Mouse (Mus musculus): Measurements from ENCODE around the gene Gal3st2. TPM values are rescaled to one million over a fixed set of nuclear protein-coding genes. Genes with fewer than 3 reads are reported as not detected.
"Not testable (repeated sequence)": the region's sequence is repeated elsewhere in the genome, so short reads cannot be mapped to it uniquely, and the experiment has no call there.

The Gal3st2 gene
- polyA plus RNA-seq, 1 experiment from 2014 or later, result 0.17 TPM

GRCm38 (mm10) chr1:93855790-93856189 is 5.3 kb upstream of the Gal3st2 start:
- H3K27me3 ChIP-seq (ENCODE audit: control insufficient read depth, insufficient read depth, low read length); H3K4me1 ChIP-seq (ENCODE audit: control insufficient read depth, insufficient read depth, low read length); H3K36me3 ChIP-seq (ENCODE audit: control insufficient read depth, insufficient read depth, low read length); H3K9ac ChIP-seq (ENCODE audit: low read depth, low read length); ATAC-seq (replicated peaks; ENCODE audit: insufficient number of reproducible peaks, low FRiP score, low TSS enrichment); H3K27ac ChIP-seq (ENCODE audit: low read depth, low read length); H3K4me2 ChIP-seq; H3K4me3 ChIP-seq (ENCODE audit: low read depth, low read length); H3K9me3 ChIP-seq (replicated peaks; ENCODE audit: control insufficient read depth, low read length): not testable (repeated sequence)
- 73% methylated on average over 4 of the region's 4 CpGs for WGBS (ENCODE audit: insufficient replicate concordance)

DNA sequence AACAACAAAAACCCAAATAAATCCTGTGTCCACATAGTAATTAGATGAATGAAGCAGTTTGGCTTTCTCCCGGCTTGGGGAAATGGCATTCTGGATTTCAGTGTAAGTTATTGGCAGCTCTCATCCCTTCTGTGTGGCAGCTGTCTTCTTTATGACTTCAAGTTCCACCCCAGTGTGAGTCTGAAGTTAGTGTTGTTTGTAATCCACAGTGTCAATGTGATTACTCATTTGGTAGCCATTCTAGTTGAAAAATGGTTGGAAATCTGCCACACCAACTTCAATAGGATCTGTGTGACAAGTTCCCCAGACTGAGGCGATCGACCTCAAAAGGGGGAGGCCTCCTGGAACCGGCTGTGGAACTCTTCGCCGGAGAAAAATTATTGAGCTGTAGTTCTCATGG is 3.7 kb upstream of the Gal3st2 start:
- no peak for ATAC-seq (replicated peaks; ENCODE audit: insufficient number of reproducible peaks, low FRiP score, low TSS enrichment)
- 82% methylated on average over 6 of the region's 6 CpGs for WGBS (ENCODE audit: insufficient replicate concordance)
- Histone ChIP-seq H3K9ac (ENCODE audit: low read depth, low read length) (no peak overlapping the region), H3K9me3 (replicated peaks; ENCODE audit: control insufficient read depth, low read length) (no peaks in the 10 kb centered on the region), H3K27ac (ENCODE audit: low read depth, low read length) (no peak overlapping the region), H3K27me3 (ENCODE audit: control insufficient read depth, insufficient read depth, low read length) (no peaks in the 10 kb centered on the region), H3K4me2 (no peak overlapping the region), H3K4me3 (ENCODE audit: low read depth, low read length) (no peak overlapping the region), H3K4me1 (ENCODE audit: control insufficient read depth, insufficient read depth, low read length) (no peaks in the 10 kb centered on the region), H3K36me3 (ENCODE audit: control insufficient read depth, insufficient read depth, low read length) (no peaks in the 10 kb centered on the region)

GRCm38 (mm10) chr1:93857991-93858390 is 3.1 kb upstream of the Gal3st2 start:
- no peaks in the 10 kb centered on the region for H3K36me3 ChIP-seq (ENCODE audit: control insufficient read depth, insufficient read depth, low read length)
- WGBS (ENCODE audit: insufficient replicate concordance), result 90% methylated on average over 3 of the region's 3 CpGs

GRCm38 (mm10) chr1:93859619-93860018 is 1.5 kb upstream of the Gal3st2 start:
- Histone ChIP-seq H3K4me3 (ENCODE audit: low read depth, low read length) (no peak overlapping the region), H3K9ac (ENCODE audit: low read depth, low read length) (no peak overlapping the region), H3K4me2 (no peak overlapping the region), H3K27me3 (ENCODE audit: control insufficient read depth, insufficient read depth, low read length) (no peaks in the 10 kb centered on the region), H3K4me1 (ENCODE audit: control insufficient read depth, insufficient read depth, low read length) (no peaks in the 10 kb centered on the region), H3K27ac (ENCODE audit: low read depth, low read length) (no peak overlapping the region), H3K9me3 (replicated peaks; ENCODE audit: control insufficient read depth, low read length) (no peaks in the 10 kb centered on the region), H3K36me3 (ENCODE audit: control insufficient read depth, insufficient read depth, low read length) (no peaks in the 10 kb centered on the region)
- no peak for ATAC-seq (replicated peaks; ENCODE audit: insufficient number of reproducible peaks, low FRiP score, low TSS enrichment)

More at GRCm38 (mm10) chr1:93857991-93858390, 3.1 kb upstream of the Gal3st2 start:
- H3K9ac ChIP-seq (ENCODE audit: low read depth, low read length), result no peak overlapping the region
- no peak overlapping the region for H3K4me2 ChIP-seq
- H3K4me1 ChIP-seq (ENCODE audit: control insufficient read depth, insufficient read depth, low read length), result no peaks in the 10 kb centered on the region
- no peak for ATAC-seq (replicated peaks; ENCODE audit: insufficient number of reproducible peaks, low FRiP score, low TSS enrichment)
- no peak overlapping the region for H3K27ac ChIP-seq (ENCODE audit: low read depth, low read length)
- H3K27me3 ChIP-seq (ENCODE audit: control insufficient read depth, insufficient read depth, low read length), result no peaks in the 10 kb centered on the region
- H3K9me3 ChIP-seq (replicated peaks; ENCODE audit: control insufficient read depth, low read length), result no peaks in the 10 kb centered on the region
- H3K4me3 ChIP-seq (ENCODE audit: low read depth, low read length), result no peak overlapping the region

- not testable (repeated sequence) for H3K9me3 ChIP-seq (replicated peaks; ENCODE audit: control insufficient read depth, low read length); ATAC-seq (replicated peaks; ENCODE audit: insufficient number of reproducible peaks, low FRiP score, low TSS enrichment); H3K4me1 ChIP-seq (ENCODE audit: control insufficient read depth, insufficient read depth, low read length); H3K36me3 ChIP-seq (ENCODE audit: control insufficient read depth, insufficient read depth, low read length); H3K9ac ChIP-seq (ENCODE audit: low read depth, low read length); H3K4me2 ChIP-seq; H3K27me3 ChIP-seq (ENCODE audit: control insufficient read depth, insufficient read depth, low read length); H3K27ac ChIP-seq (ENCODE audit: low read depth, low read length); H3K4me3 ChIP-seq (ENCODE audit: low read depth, low read length)
- WGBS (ENCODE audit: insufficient replicate concordance), result 40% methylated on average over 1 of the region's 1 CpGs
Measured at GRCm38 (mm10) chr1:93871594-93872105, 10.5 kb downstream of the Gal3st2 start.

- WGBS (ENCODE audit: insufficient replicate concordance), result 94% methylated on average over 9 of the region's 22 CpGs
- H3K4me3 ChIP-seq (ENCODE audit: low read depth, low read length); H3K36me3 ChIP-seq (ENCODE audit: control insufficient read depth, insufficient read depth, low read length); H3K4me1 ChIP-seq (ENCODE audit: control insufficient read depth, insufficient read depth, low read length); H3K27me3 ChIP-seq (ENCODE audit: control insufficient read depth, insufficient read depth, low read length); ATAC-seq (replicated peaks; ENCODE audit: insufficient number of reproducible peaks, low FRiP score, low TSS enrichment); H3K9ac ChIP-seq (ENCODE audit: low read depth, low read length); H3K27ac ChIP-seq (ENCODE audit: low read depth, low read length); H3K4me2 ChIP-seq; H3K9me3 ChIP-seq (replicated peaks; ENCODE audit: control insufficient read depth, low read length): not testable (repeated sequence)
Measured at GRCm38 (mm10) chr1:93874405-93874804, 13.3 kb downstream of the Gal3st2 start.

- not testable (repeated sequence) for H3K4me1 ChIP-seq (ENCODE audit: control insufficient read depth, insufficient read depth, low read length); H3K27ac ChIP-seq (ENCODE audit: low read depth, low read length); ATAC-seq (replicated peaks; ENCODE audit: insufficient number of reproducible peaks, low FRiP score, low TSS enrichment); H3K4me2 ChIP-seq; H3K9me3 ChIP-seq (replicated peaks; ENCODE audit: control insufficient read depth, low read length); H3K4me3 ChIP-seq (ENCODE audit: low read depth, low read length); H3K27me3 ChIP-seq (ENCODE audit: control insufficient read depth, insufficient read depth, low read length); H3K9ac ChIP-seq (ENCODE audit: low read depth, low read length); H3K36me3 ChIP-seq (ENCODE audit: control insufficient read depth, insufficient read depth, low read length)
- no CpG with 5 or more reads among the region's 11 CpGs for WGBS (ENCODE audit: insufficient replicate concordance)
Measured at GRCm38 (mm10) chr1:93881778-93882177, 20.7 kb downstream of the Gal3st2 start.

DNA sequence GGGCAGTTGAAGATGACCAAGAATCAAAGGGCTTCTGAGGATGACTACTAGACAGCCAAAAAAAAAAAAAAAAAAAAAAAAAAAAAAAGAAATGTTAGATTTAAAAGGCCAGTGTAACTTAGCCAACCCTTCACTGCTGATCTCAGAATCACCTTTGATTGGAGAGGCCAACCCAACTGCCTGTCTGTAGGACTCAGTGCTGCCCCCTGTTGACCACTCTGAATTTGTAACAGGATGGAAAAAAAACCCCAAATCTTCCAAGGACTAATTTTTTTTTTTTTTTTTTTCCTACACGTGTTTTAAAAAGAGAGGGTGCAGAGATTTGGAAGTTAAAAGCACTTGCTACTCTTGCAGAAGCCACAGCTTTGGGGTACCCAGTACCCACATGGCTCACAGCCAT is 29.8 kb downstream of the Gal3st2 start:
- not testable (repeated sequence) for H3K27me3 ChIP-seq (ENCODE audit: control insufficient read depth, insufficient read depth, low read length); H3K36me3 ChIP-seq (ENCODE audit: control insufficient read depth, insufficient read depth, low read length); ATAC-seq (replicated peaks; ENCODE audit: insufficient number of reproducible peaks, low FRiP score, low TSS enrichment); H3K4me3 ChIP-seq (ENCODE audit: low read depth, low read length); H3K9ac ChIP-seq (ENCODE audit: low read depth, low read length); H3K27ac ChIP-seq (ENCODE audit: low read depth, low read length); H3K9me3 ChIP-seq (replicated peaks; ENCODE audit: control insufficient read depth, low read length); H3K4me1 ChIP-seq (ENCODE audit: control insufficient read depth, insufficient read depth, low read length); H3K4me2 ChIP-seq
- WGBS (ENCODE audit: insufficient replicate concordance), result 47% methylated on average over 1 of the region's 1 CpGs

GRCm38 (mm10) chr1:93897395-93897794 is 36.3 kb downstream of the Gal3st2 start:
- H3K9ac ChIP-seq (ENCODE audit: low read depth, low read length); H3K4me3 ChIP-seq (ENCODE audit: low read depth, low read length); H3K36me3 ChIP-seq (ENCODE audit: control insufficient read depth, insufficient read depth, low read length); H3K27me3 ChIP-seq (ENCODE audit: control insufficient read depth, insufficient read depth, low read length); H3K4me2 ChIP-seq; H3K27ac ChIP-seq (ENCODE audit: low read depth, low read length); H3K9me3 ChIP-seq (replicated peaks; ENCODE audit: control insufficient read depth, low read length); H3K4me1 ChIP-seq (ENCODE audit: control insufficient read depth, insufficient read depth, low read length); ATAC-seq (replicated peaks; ENCODE audit: insufficient number of reproducible peaks, low FRiP score, low TSS enrichment): not testable (repeated sequence)
- WGBS (ENCODE audit: insufficient replicate concordance), result no CpG with 5 or more reads among the region's 1 CpGs

Data from heart, embryonic 11.5 days (tissue).